Mouse (Mus musculus) lung, postnatal 0 days (tissue): ENCODE results near the gene Snupn. TPM values are rescaled to one million over a fixed set of nuclear protein-coding genes. Genes with fewer than 3 reads are reported as not detected.
A peak's percentile ranks its signal among the peaks of the same experiment; 100 is the strongest.

Source experiments
- ATAC-seq: fragments of 200-750 bp; cut with Nextera tagmentation; 2 replicates; pipeline ENCODE4 v1.8.0; 2017; ENCODE audit warnings: moderate library complexity
- DNase-seq: peaks from one replicate; pipeline ENCODE4 v3.0.0-alpha.2; 2016; ENCODE audit warnings: low spot score
- H3K27ac ChIP-seq: fragments of 300-500 bp; sonication (generic); 2 replicates; pipeline ENCODE4 v1.5.1; 2014; ENCODE audit warnings: antibody characterized with exemption, mild to moderate bottlenecking, low read length, mixed read lengths
- H3K27me3 ChIP-seq: fragments of 300-500 bp; sonication (generic); replicated peaks from 2 replicates; pipeline ENCODE4 v1.6.1; 2014; ENCODE audit warnings: low read length, mixed read lengths; ENCODE audit not compliant: insufficient read depth
- H3K36me3 ChIP-seq: fragments of 300-500 bp; sonication (generic); 2 replicates; pipeline ENCODE4 v1.6.1; 2014; ENCODE audit warnings: low read length, mixed read lengths; ENCODE audit not compliant: insufficient read depth
- H3K4me1 ChIP-seq: fragments of 300-500 bp; sonication (generic); 2 replicates; pipeline ENCODE4 v1.6.1; 2014; ENCODE audit warnings: antibody characterized with exemption, low read depth, low read length, mixed read lengths; ENCODE audit not compliant: insufficient read depth
- H3K4me2 ChIP-seq: fragments of 300-500 bp; sonication (generic); replicated peaks from 2 replicates; pipeline ENCODE4 v1.6.1; 2014; ENCODE audit warnings: low read depth, mild to moderate bottlenecking, low read length, moderate library complexity, mixed read lengths
- H3K4me3 ChIP-seq: fragments of 300-500 bp; sonication (generic); 2 replicates; pipeline ENCODE4 v1.5.1; 2014; ENCODE audit warnings: low read depth, low read length
- H3K9ac ChIP-seq: fragments of 300-500 bp; sonication (generic); replicated peaks from 2 replicates; pipeline ENCODE4 v1.6.1; 2014; ENCODE audit warnings: low read depth, mild to moderate bottlenecking
- H3K9me3 ChIP-seq: fragments of 300-500 bp; sonication (generic); 2 replicates; pipeline ENCODE4 v1.6.1; 2016; ENCODE audit warnings: low read length, mixed read lengths
- CTCF ChIP-seq: IDR thresholded peaks from 2 replicates; pipeline ENCODE4 v1.5.1; 2016; ENCODE audit warnings: antibody characterized with exemption, mild to moderate bottlenecking
- EP300 ChIP-seq: IDR thresholded peaks from 2 replicates; pipeline ENCODE4 v1.6.1; 2016; ENCODE audit warnings: antibody characterized with exemption, mild to moderate bottlenecking, control low read depth
- WGBS: fragments of 180-500 bp; shearing (Covaris S2); extraction: QIAGEN DNeasy Blood & Tissue Kit; methylation state at CpG from one replicate; pipeline ENCODE4 v1.1.7; 2014; 5-methylcytosine and 5-hydroxymethylcytosine counted together
- polyA plus RNA-seq: library from polyadenylated mRNA; unstranded; fragments of >200 nt; fragmentation: Nextera tagmentation; extraction: Ambion mirVana; gene quantifications from 2 replicates; pipeline ENCODE4 v1.2.1, GENCODE M21; 2015

The Snupn gene
- polyA plus RNA-seq, 1 experiment from 2014 or later = 12.7 TPM

GRCm38 (mm10) chr9:56913991-56914390, 36.7 kb upstream of the Snupn start:
- ATAC-seq = 0 out of 2 replicates have a peak, but pooled peaks have one; percentile 32
- no peak for DNase-seq
- Histone ChIP-seq H3K9ac (no peak overlapping the region), H3K36me3 (peaks cover 12% of the 10 kb centered on the region; the same call in 1 of the 2 replicates), H3K27ac (no peak overlapping the region), H3K4me3 (no peak overlapping the region), H3K27me3 (no peaks in the 10 kb centered on the region), H3K9me3 (no peaks in the 10 kb centered on the region), H3K4me2 (no peak overlapping the region), H3K4me1 (no peaks in the 10 kb centered on the region)
- 73% methylated on average over 8 of the region's 9 CpGs for WGBS
- TF ChIP-seq CTCF = no peak
- no peak for TF ChIP-seq EP300

- peaks cover 12% of the 10 kb centered on the region; the same call in 1 of the 2 replicates for H3K36me3 ChIP-seq
- no peaks in the 10 kb centered on the region for H3K9me3 ChIP-seq
- H3K27me3 ChIP-seq = no peaks in the 10 kb centered on the region
- ATAC-seq (peak; percentile 21), DNase-seq (no peak)
- no peak overlapping the region for H3K9ac ChIP-seq
- H3K4me1 ChIP-seq = no peaks in the 10 kb centered on the region
- 79% methylated on average over 1 of the region's 1 CpGs for WGBS
- no peak overlapping the region for H3K4me3 ChIP-seq
- TF ChIP-seq CTCF = no peak
- TF ChIP-seq EP300 = no peak
- H3K4me2 ChIP-seq = no peak overlapping the region
- no peak overlapping the region for H3K27ac ChIP-seq
Observed at GRCm38 (mm10) chr9:56915116-56915515, 35.6 kb upstream of the Snupn start.

GRCm38 (mm10) chr9:56915695-56916410, 34.8 kb upstream of the Snupn start:
- TF ChIP-seq EP300 = no peak
- TF ChIP-seq CTCF = no peak
- Histone ChIP-seq H3K9me3 (no peaks in the 10 kb centered on the region), H3K36me3 (peaks cover 12% of the 10 kb centered on the region; the same call in 1 of the 2 replicates), H3K27ac (no peak overlapping the region), H3K4me2 (no peak overlapping the region), H3K4me3 (no peak overlapping the region), H3K27me3 (no peaks in the 10 kb centered on the region), H3K9ac (no peak overlapping the region), H3K4me1 (no peaks in the 10 kb centered on the region)
- ATAC-seq (no peak), DNase-seq (no peak)
- 67% methylated on average over 5 of the region's 5 CpGs for WGBS

GRCm38 (mm10) chr9:56917131-56917530, 33.5 kb upstream of the Snupn start:
- no peak for ATAC-seq
- no peaks in the 10 kb centered on the region for H3K27me3 ChIP-seq
- 86% methylated on average over 2 of the region's 2 CpGs for WGBS
- no peak overlapping the region for H3K27ac ChIP-seq
- no peaks in the 10 kb centered on the region for H3K4me1 ChIP-seq
- no peak overlapping the region for H3K9ac ChIP-seq
- no peaks in the 10 kb centered on the region; the same call in 1 of the 2 replicates for H3K9me3 ChIP-seq
- H3K4me2 ChIP-seq = no peak overlapping the region
- TF ChIP-seq CTCF (no peak), EP300 (no peak)
- peaks cover 15% of the 10 kb centered on the region; the same call in 1 of the 2 replicates for H3K36me3 ChIP-seq
- no peak for DNase-seq
- H3K4me3 ChIP-seq = no peak overlapping the region

GRCm38 (mm10) chr9:56918466-56918865, 32.2 kb upstream of the Snupn start:
- no peak overlapping the region for H3K9ac ChIP-seq
- no peaks in the 10 kb centered on the region; the same call in 1 of the 2 replicates for H3K9me3 ChIP-seq
- TF ChIP-seq EP300 (no peak), CTCF (no peak)
- no peak overlapping the region for H3K4me3 ChIP-seq
- WGBS = 90% methylated on average over 13 of the region's 13 CpGs
- no peak for DNase-seq
- H3K4me1 ChIP-seq = peaks cover 8% of the 10 kb centered on the region
- H3K27ac ChIP-seq = no peak overlapping the region
- H3K36me3 ChIP-seq = peaks cover 15% of the 10 kb centered on the region; the same call in 1 of the 2 replicates
- H3K27me3 ChIP-seq = no peaks in the 10 kb centered on the region
- ATAC-seq = no peak
- no peak overlapping the region for H3K4me2 ChIP-seq

GRCm38 (mm10) chr9:56922746-56923145, 27.9 kb upstream of the Snupn start:
- no peak for ATAC-seq
- DNase-seq = no peak
- WGBS = 85% methylated on average over 4 of the region's 4 CpGs
- Histone ChIP-seq H3K9me3 (no peaks in the 10 kb centered on the region; the same call in 1 of the 2 replicates), H3K27ac (no peak overlapping the region), H3K4me2 (peak overlapping the region; percentile 67; the same call in 1 of the 2 replicates), H3K9ac (no peak overlapping the region), H3K36me3 (peaks cover 9% of the 10 kb centered on the region; the same call in 1 of the 2 replicates), H3K27me3 (no peaks in the 10 kb centered on the region), H3K4me3 (no peak overlapping the region; the same call in 1 of the 2 replicates), H3K4me1 (peaks cover 39% of the 10 kb centered on the region)
- TF ChIP-seq CTCF (no peak), EP300 (no peak)
